Mouse (Mus musculus) hindbrain, embryonic 13.5 days (tissue): ENCODE data around the gene Phf23. TPM values are rescaled to one million over a fixed set of nuclear protein-coding genes. Genes with fewer than 3 reads are reported as not detected.
A peak's percentile ranks its signal among the peaks of the same experiment; 100 is the strongest.

Experiments
- ATAC-seq: fragments of 200-750 bp; cut with Nextera tagmentation; 2 replicates; pipeline ENCODE4 v1.8.0; 2017; ENCODE audit warnings: moderate TSS enrichment; ENCODE audit not compliant: low FRiP score
- H3K27ac ChIP-seq: fragments of 300-500 bp; sonication (generic); 2 replicates; pipeline ENCODE4 v1.5.1; 2015; ENCODE audit warnings: inconsistent platforms, mild to moderate bottlenecking, moderate library complexity
- H3K27me3 ChIP-seq: fragments of 300-500 bp; sonication (generic); 2 replicates; pipeline ENCODE4 v1.6.1; 2015; ENCODE audit warnings: mild to moderate bottlenecking, inconsistent platforms
- H3K36me3 ChIP-seq: fragments of 300-500 bp; sonication (generic); 2 replicates; pipeline ENCODE4 v1.6.1; 2015; ENCODE audit warnings: mild to moderate bottlenecking, inconsistent platforms
- H3K4me1 ChIP-seq: fragments of 300-500 bp; sonication (generic); replicated peaks from 2 replicates; pipeline ENCODE4 v1.6.1; 2015; ENCODE audit warnings: inconsistent platforms
- H3K4me2 ChIP-seq: fragments of 300-500 bp; sonication (generic); 2 replicates; pipeline ENCODE4 v1.6.1; 2015; ENCODE audit warnings: inconsistent platforms, mild to moderate bottlenecking, moderate library complexity
- H3K4me3 ChIP-seq: fragments of 300-500 bp; sonication (generic); 2 replicates; pipeline ENCODE4 v1.5.1; 2015; ENCODE audit warnings: mild to moderate bottlenecking, inconsistent platforms
- H3K9ac ChIP-seq: fragments of 300-500 bp; sonication (generic); 2 replicates; pipeline ENCODE4 v1.6.1; 2015; ENCODE audit warnings: mild to moderate bottlenecking, inconsistent platforms
- H3K9me3 ChIP-seq: fragments of 300-500 bp; sonication (generic); 2 replicates; pipeline ENCODE4 v1.6.1; 2016; ENCODE audit warnings: inconsistent platforms
- WGBS: fragments of 180-500 bp; shearing (Covaris S2); methylation state at CpG from one replicate; pipeline ENCODE4 v1.1.7; 2015; 5-methylcytosine and 5-hydroxymethylcytosine counted together
- polyA plus RNA-seq: library from polyadenylated mRNA; unstranded; fragments of >200 nt; fragmentation: Nextera tagmentation; extraction: Ambion mirVana; gene quantifications from 2 replicates; pipeline ENCODE4 v1.2.1, GENCODE M21; 2015

Phf23 gene
- polyA plus RNA-seq, 1 experiment from 2014 or later = 74.8 TPM

DNA sequence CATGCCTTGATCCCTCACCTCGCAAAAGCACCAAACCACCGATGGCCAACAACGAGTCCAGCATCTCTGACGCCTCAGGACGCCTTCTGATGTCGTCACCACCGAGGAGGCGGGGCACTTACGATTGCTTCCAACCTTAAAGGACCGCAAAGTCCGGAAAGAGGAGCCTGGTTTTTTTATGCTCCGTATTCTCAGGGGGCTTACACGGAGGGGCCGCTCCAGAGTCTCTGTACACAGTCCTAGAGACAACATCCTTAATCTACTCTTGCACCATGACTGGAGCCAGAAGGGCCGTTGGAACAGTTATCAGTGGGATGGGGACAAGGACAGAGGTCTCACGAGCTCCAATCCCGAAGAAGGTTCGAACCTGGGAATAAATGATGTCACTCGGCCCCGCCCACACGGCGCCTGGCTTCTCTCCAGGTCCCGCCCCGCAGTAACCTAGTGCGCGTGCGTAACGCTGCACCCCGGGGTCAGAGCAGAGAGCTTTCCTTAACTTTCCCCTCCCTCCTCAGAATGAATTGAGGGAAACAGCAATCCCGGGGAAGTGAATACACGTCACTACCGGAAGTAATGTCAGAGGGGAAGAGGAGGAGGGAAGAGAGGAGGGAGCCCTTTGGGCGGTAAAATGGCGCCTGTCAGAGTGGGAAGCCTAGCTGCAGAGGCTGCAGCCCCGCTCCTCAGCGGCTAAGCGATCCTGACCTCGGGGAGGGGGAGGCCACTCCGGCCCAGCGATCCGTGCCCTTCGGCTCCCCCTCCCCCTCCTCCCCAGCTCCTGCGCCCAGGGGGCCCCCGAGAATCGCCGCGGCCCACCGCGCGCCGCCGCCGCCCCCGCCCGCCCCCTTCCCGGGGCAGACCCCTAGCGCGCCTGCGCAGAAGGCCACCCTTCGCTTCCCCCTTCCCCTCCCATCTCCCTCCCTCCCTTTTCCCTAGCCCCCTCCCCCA lies 15.1 kb upstream of the Phf23 start:
- Histone ChIP-seq H3K4me3 (peak overlapping the region; percentile 99), H3K4me2 (peak overlapping the region; percentile 94), H3K36me3 (peaks cover 40% of the 10 kb centered on the region), H3K9ac (peak overlapping the region; percentile 98), H3K27ac (peak overlapping the region; percentile 99), H3K27me3 (no peaks in the 10 kb centered on the region), H3K4me1 (peaks cover 33% of the 10 kb centered on the region), H3K9me3 (no peaks in the 10 kb centered on the region)
- ATAC-seq = peak; percentile 94
- WGBS = under 1% methylated on average over 42 of the region's 60 CpGs

GRCm38 (mm10) chr11:69981141-69981762 lies 14.3 kb upstream of the Phf23 start, which contains the start of gene Ctdnep1:
TSS of gene Ctdnep1 (plus strand) at chr11:69981156.
- Histone ChIP-seq H3K36me3 (peaks cover 37% of the 10 kb centered on the region), H3K9me3 (no peaks in the 10 kb centered on the region), H3K27ac (peak within 1 kb of the TSS; percentile 99), H3K9ac (peak within 1 kb of the TSS; percentile 98), H3K4me3 (peak within 1 kb of the TSS; percentile 99), H3K4me1 (peaks cover 33% of the 10 kb centered on the region), H3K4me2 (peak within 1 kb of the TSS; percentile 94), H3K27me3 (no peaks in the 10 kb centered on the region)
- under 1% methylated on average over 43 of the region's 43 CpGs for WGBS
- ATAC-seq = peak; percentile 60

- peaks cover 33% of the 10 kb centered on the region for H3K4me1 ChIP-seq
- WGBS = 66% methylated on average over 8 of the region's 8 CpGs
Observed at GRCm38 (mm10) chr11:69982225-69982624, 13.4 kb upstream of the Phf23 start, which contains the start of gene Elp5. TSS of gene Elp5 (minus strand) at chr11:69982517.

DNA sequence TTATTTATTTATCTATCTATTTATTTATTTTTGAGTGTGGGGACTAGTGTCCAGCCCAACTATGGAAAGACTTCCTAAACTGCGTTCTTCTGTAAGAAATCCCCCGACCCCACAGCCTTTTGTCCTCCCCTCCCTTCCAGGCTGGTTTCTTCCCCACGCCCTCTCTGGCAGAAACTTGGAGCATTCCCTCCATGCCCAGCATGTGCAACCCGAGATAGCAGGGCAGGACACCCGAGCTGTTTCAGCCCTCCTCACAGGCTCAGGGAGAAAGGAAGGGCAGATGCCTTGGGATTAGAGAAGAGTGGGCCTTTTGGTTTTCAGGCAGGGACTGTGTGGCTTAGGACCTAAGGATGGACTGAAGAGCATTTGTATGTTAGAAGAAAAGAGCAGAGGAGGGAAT lies 12.7 kb upstream of the Phf23 start:
- WGBS = 35% methylated on average over 5 of the region's 5 CpGs
- no peak for ATAC-seq
- Histone ChIP-seq H3K9me3 (no peaks in the 10 kb centered on the region), H3K27me3 (no peaks in the 10 kb centered on the region), H3K36me3 (peaks cover 36% of the 10 kb centered on the region), H3K27ac (0 out of 2 replicates have a peak overlapping the region, but pooled peaks have one; percentile 9), H3K9ac (peak overlapping the region; percentile 98), H3K4me2 (peak overlapping the region; percentile 94), H3K4me3 (peak overlapping the region; percentile 99), H3K4me1 (peaks cover 33% of the 10 kb centered on the region)

More at GRCm38 (mm10) chr11:69982225-69982624, 13.4 kb upstream of the Phf23 start, which contains the start of gene Elp5:
- ATAC-seq = no peak
- Histone ChIP-seq H3K36me3 (peaks cover 37% of the 10 kb centered on the region), H3K9me3 (no peaks in the 10 kb centered on the region), H3K27ac (peak within 1 kb of the TSS; percentile 99), H3K9ac (peak within 1 kb of the TSS; percentile 98), H3K27me3 (no peaks in the 10 kb centered on the region), H3K4me2 (peak within 1 kb of the TSS; percentile 94), H3K4me3 (peak within 1 kb of the TSS; percentile 99)

DNA sequence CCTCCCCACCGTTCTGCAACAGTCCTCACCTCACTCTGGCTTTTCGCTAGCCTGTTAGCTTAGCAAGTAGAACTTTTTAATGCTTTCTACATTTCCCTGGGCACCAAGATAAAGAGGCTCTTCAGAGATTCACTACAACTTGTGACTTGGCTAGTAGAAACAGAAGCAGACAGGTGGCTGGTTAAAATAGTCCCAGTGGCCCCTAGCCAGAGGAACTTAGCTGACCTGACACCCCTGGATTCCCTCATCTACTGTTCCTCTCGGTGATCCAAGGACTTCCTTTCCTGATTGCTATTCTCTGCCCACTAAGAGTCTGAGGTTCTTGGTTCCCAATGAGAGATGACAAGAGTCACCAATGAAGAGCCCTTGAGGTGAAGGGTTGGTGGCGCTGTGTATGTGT lies 12.2 kb upstream of the Phf23 start:
- Histone ChIP-seq H3K4me3 (peak overlapping the region; percentile 99), H3K4me1 (peaks cover 33% of the 10 kb centered on the region), H3K9ac (peak overlapping the region; percentile 98), H3K27me3 (no peaks in the 10 kb centered on the region), H3K4me2 (peak overlapping the region; percentile 94), H3K36me3 (peaks cover 41% of the 10 kb centered on the region), H3K27ac (no peak overlapping the region), H3K9me3 (no peaks in the 10 kb centered on the region)
- WGBS = 85% methylated on average over 4 of the region's 4 CpGs
- no peak for ATAC-seq

- no peak overlapping the region for H3K4me3 ChIP-seq
- no peaks in the 10 kb centered on the region for H3K27me3 ChIP-seq
- H3K9ac ChIP-seq = no peak overlapping the region
- no peak for ATAC-seq
- peaks cover 48% of the 10 kb centered on the region for H3K36me3 ChIP-seq
- WGBS = 94% methylated on average over 8 of the region's 8 CpGs
- no peak overlapping the region for H3K4me2 ChIP-seq
- H3K9me3 ChIP-seq = no peaks in the 10 kb centered on the region
- no peak overlapping the region for H3K27ac ChIP-seq
- peaks cover 27% of the 10 kb centered on the region for H3K4me1 ChIP-seq
Observed at GRCm38 (mm10) chr11:69984431-69984830, 11.1 kb upstream of the Phf23 start.

DNA sequence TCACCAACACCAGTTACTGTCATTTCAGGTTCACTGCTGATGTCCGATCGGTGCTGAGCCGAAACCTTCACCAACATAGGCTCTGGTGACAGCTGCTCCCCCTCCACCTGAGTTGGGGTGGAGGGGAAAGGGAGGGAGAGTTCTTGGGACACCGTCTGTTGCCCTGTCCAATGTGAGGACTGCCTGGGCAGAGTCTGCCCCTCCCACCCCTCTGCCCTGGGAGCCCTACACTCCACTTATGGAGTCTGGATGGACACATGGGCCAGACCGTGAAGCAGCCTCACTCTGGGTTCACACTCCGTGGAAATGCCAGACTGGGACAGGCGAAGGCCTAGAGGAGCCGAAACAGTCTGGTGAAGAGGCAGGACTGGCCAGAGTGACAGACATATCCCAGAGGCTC lies 5.6 kb upstream of the Phf23 start:
- Histone ChIP-seq H3K9ac (0 out of 2 replicates have a peak overlapping the region, but pooled peaks have one; percentile 29), H3K4me1 (peaks cover 24% of the 10 kb centered on the region), H3K4me2 (no peak overlapping the region), H3K27me3 (no peaks in the 10 kb centered on the region), H3K9me3 (no peaks in the 10 kb centered on the region), H3K36me3 (peaks cover 67% of the 10 kb centered on the region), H3K27ac (peak overlapping the region; percentile 94), H3K4me3 (no peak overlapping the region)
- WGBS = 92% methylated on average over 8 of the region's 8 CpGs
- no peak for ATAC-seq

DNA sequence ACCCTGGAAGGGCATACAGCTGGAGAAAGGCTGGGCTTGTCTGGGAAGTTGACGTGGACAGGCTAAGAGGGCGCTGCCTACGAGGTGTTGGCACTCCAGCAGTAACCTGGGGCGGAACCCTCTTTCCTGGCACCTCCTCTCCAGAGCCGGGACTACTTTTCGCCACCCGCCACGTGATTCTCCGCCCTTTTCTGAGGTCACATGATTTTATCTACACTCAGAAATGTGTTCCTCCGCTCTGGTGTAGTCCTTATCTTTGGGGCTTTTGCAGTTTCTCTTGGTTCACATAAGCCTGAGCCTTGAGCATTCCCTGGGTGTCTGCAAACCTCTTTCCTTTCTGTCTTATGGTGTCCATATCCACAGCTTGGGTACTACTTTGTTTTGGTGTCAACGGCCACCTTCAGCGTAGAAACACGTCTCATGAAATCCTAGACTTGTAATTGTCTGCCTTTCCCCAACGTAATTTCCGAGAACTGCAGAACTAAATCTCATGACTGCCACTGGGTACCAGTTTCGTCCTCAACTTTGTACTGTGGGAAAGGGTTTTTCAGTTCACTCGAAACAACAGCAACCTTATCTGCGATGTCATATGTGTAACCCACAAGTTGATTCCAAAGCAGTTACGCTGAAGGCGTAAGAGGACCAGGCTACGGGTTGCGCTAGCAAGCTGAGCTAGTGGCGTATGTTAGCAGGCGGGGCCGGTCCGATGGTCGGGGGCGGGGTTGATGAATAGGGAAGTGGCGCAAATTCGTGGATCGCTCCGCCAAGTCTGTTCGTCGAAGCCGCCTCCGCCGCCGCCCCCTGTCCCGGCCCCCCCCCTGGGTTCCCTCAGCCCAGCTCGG lies 4.5 kb upstream of the Phf23 start, which contains the start of gene Gabarap:
Gene Gabarap, plus strand, starts transcription at position 294 of the 842 bp plus-strand sequence.
- peak within 1 kb of the TSS; percentile 94 for H3K27ac ChIP-seq
- H3K27me3 ChIP-seq = no peaks in the 10 kb centered on the region
- H3K9me3 ChIP-seq = no peaks in the 10 kb centered on the region
- peak; percentile 65 for ATAC-seq
- H3K36me3 ChIP-seq = peaks cover 58% of the 10 kb centered on the region
- H3K4me1 ChIP-seq = peaks cover 24% of the 10 kb centered on the region
- under 1% methylated on average over 40 of the region's 40 CpGs for WGBS
- peak within 1 kb of the TSS; percentile 78 for H3K4me2 ChIP-seq
- H3K9ac ChIP-seq = peak within 1 kb of the TSS; percentile 92
- H3K4me3 ChIP-seq = peak within 1 kb of the TSS; percentile 81

- ATAC-seq = peak; percentile 4
- 0% methylated on average over 15 of the region's 15 CpGs for WGBS
- Histone ChIP-seq H3K4me1 (peaks cover 24% of the 10 kb centered on the region), H3K9me3 (no peaks in the 10 kb centered on the region), H3K4me2 (peak overlapping the region; percentile 78), H3K27ac (peak overlapping the region; percentile 94), H3K27me3 (no peaks in the 10 kb centered on the region), H3K36me3 (peaks cover 52% of the 10 kb centered on the region), H3K9ac (peak overlapping the region; percentile 92), H3K4me3 (peak overlapping the region; percentile 81)
Observed at GRCm38 (mm10) chr11:69991711-69992110, 3.9 kb upstream of the Phf23 start.

- peak overlapping the region; percentile 69; the same call in 1 of the 2 replicates for H3K27ac ChIP-seq
Observed at GRCm38 (mm10) chr11:69992396-69992795, 3.2 kb upstream of the Phf23 start.

DNA sequence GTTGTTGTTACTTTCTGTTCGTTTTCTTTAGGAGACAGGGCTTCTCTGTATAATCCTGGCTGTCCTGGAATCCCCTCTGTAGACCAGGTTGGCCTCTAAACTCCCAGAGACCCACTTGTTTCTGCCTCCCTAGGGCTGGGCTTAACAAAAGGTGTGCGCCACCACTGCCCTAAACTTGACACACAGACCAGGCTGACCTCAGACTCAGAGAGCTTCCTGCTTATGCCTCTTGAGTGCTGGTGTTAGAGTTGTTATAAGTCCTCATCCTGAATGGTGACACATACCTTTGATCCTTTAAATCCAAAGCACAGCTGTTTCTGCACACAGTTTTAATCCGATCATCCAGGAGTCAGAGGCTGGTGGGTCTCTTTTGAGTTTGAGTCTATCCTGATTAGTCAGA lies 2.6 kb upstream of the Phf23 start:
- Histone ChIP-seq H3K36me3 (peaks cover 45% of the 10 kb centered on the region), H3K4me2 (peak overlapping the region; percentile 78), H3K27me3 (no peaks in the 10 kb centered on the region), H3K4me1 (peaks cover 31% of the 10 kb centered on the region), H3K9me3 (no peaks in the 10 kb centered on the region), H3K27ac (no peak overlapping the region), H3K4me3 (peak overlapping the region; percentile 81), H3K9ac (peak overlapping the region; percentile 92)
- no peak for ATAC-seq
- 95% methylated on average over 3 of the region's 3 CpGs for WGBS

More at GRCm38 (mm10) chr11:69992396-69992795, 3.2 kb upstream of the Phf23 start:
- 88% methylated on average over 10 of the region's 10 CpGs for WGBS
- Histone ChIP-seq H3K4me2 (peak overlapping the region; percentile 78), H3K9ac (peak overlapping the region; percentile 92), H3K36me3 (peaks cover 48% of the 10 kb centered on the region), H3K4me1 (peaks cover 26% of the 10 kb centered on the region), H3K4me3 (peak overlapping the region; percentile 81), H3K27me3 (no peaks in the 10 kb centered on the region), H3K9me3 (no peaks in the 10 kb centered on the region)
- ATAC-seq = no peak
